Mouse (Mus musculus): ENCODE measurements around the gene Phc2.
"Not testable (repeated sequence)": the region's sequence is repeated elsewhere in the genome, so short reads cannot be mapped to it uniquely, and the experiment has no call there.

Gene Phc2

GRCm38 (mm10) chr4:128645896-128646295 lies 8.6 kb upstream of the Phc2 start:
- no peak for DNase-seq (ENCODE audit: low read depth, low spot score)

- no peak for DNase-seq (ENCODE audit: low read depth, low spot score)
Observed at GRCm38 (mm10) chr4:128646762-128647161, 7.7 kb upstream of the Phc2 start.

- no peak for DNase-seq (ENCODE audit: low read depth, low spot score)
Observed at GRCm38 (mm10) chr4:128648567-128649255, 5.8 kb upstream of the Phc2 start.

GRCm38 (mm10) chr4:128651530-128651929 lies 3.0 kb upstream of the Phc2 start:
- DNase-seq (ENCODE audit: low read depth, low spot score): no peak

- no peak for DNase-seq (ENCODE audit: low read depth, low spot score)
Observed at GRCm38 (mm10) chr4:128652584-128653298, 1.8 kb upstream of the Phc2 start.

GRCm38 (mm10) chr4:128655446-128655845 lies 944 bp downstream of the Phc2 start:
- DNase-seq (ENCODE audit: low read depth, low spot score): no peak

GRCm38 (mm10) chr4:128660196-128660595 lies 5.7 kb downstream of the Phc2 start:
- DNase-seq (ENCODE audit: low read depth, low spot score): no peak

GRCm38 (mm10) chr4:128661063-128661462 lies 6.6 kb downstream of the Phc2 start:
- no peak for DNase-seq (ENCODE audit: low read depth, low spot score)

- no peak for DNase-seq (ENCODE audit: low read depth, low spot score)
Observed at GRCm38 (mm10) chr4:128664002-128664401, 9.5 kb downstream of the Phc2 start.

- DNase-seq (ENCODE audit: low read depth, low spot score): not testable (repeated sequence)
Observed at GRCm38 (mm10) chr4:128666362-128666761, 11.9 kb downstream of the Phc2 start.

GRCm38 (mm10) chr4:128667195-128667594 lies 12.7 kb downstream of the Phc2 start:
- DNase-seq (ENCODE audit: low read depth, low spot score): not testable (repeated sequence)

GRCm38 (mm10) chr4:128669229-128669628 lies 14.7 kb downstream of the Phc2 start:
- DNase-seq (ENCODE audit: low read depth, low spot score): no peak

- no peak for DNase-seq (ENCODE audit: low read depth, low spot score)
Observed at GRCm38 (mm10) chr4:128670566-128671191, 16.2 kb downstream of the Phc2 start.

- no peak for DNase-seq (ENCODE audit: low read depth, low spot score)
Observed at GRCm38 (mm10) chr4:128672494-128672893, 18.0 kb downstream of the Phc2 start.

- DNase-seq (ENCODE audit: low read depth, low spot score): no peak
Observed at GRCm38 (mm10) chr4:128678564-128679217, 24.2 kb downstream of the Phc2 start.

- DNase-seq (ENCODE audit: low read depth, low spot score): peak; percentile 22
Observed at GRCm38 (mm10) chr4:128681126-128681525, 26.6 kb downstream of the Phc2 start.

GRCm38 (mm10) chr4:128682281-128682680 lies 27.8 kb downstream of the Phc2 start:
- DNase-seq (ENCODE audit: low read depth, low spot score): no peak

- DNase-seq (ENCODE audit: low read depth, low spot score): no peak
Observed at GRCm38 (mm10) chr4:128683706-128684105, 29.2 kb downstream of the Phc2 start.

GRCm38 (mm10) chr4:128684108-128684507 lies 29.6 kb downstream of the Phc2 start:
- DNase-seq (ENCODE audit: low read depth, low spot score): no peak

GRCm38 (mm10) chr4:128688513-128688913 lies 34.0 kb downstream of the Phc2 start:
- DNase-seq (ENCODE audit: low read depth, low spot score): no peak

- no peak for DNase-seq (ENCODE audit: low read depth, low spot score)
Observed at GRCm38 (mm10) chr4:128688976-128689375, 34.5 kb downstream of the Phc2 start.

GRCm38 (mm10) chr4:128689739-128690304 lies 35.3 kb downstream of the Phc2 start:
- DNase-seq (ENCODE audit: low read depth, low spot score): no peak
